Mouse (Mus musculus): ENCODE results near the gene Arsb.

- TF ChIP-seq POLR2A (IDR thresholded peaks at IDR 0.05; ENCODE audit: insufficient read length, low read depth) = no peak
- TF ChIP-seq POLR2AphosphoS2 (IDR thresholded peaks at IDR 0.05; ENCODE audit: insufficient read length, low read depth) = no peak
- TF ChIP-seq MAX (IDR thresholded peaks at IDR 0.05; ENCODE audit: low read depth) = no peak
- TF ChIP-seq USF1 (IDR thresholded peaks at IDR 0.05; ENCODE audit: low read depth) = no peak
- no peak for TF ChIP-seq TCF12 (IDR thresholded peaks at IDR 0.05; ENCODE audit: insufficient read depth, poor library complexity, severe bottlenecking)
- TF ChIP-seq CEBPB (IDR thresholded peaks at IDR 0.05; ENCODE audit: insufficient read depth, poor library complexity, severe bottlenecking) = no peak
- no peak for TF ChIP-seq E2F4 (IDR thresholded peaks at IDR 0.05; ENCODE audit: insufficient read depth)
- no peak for TF ChIP-seq TCF3 (IDR thresholded peaks at IDR 0.05; ENCODE audit: insufficient read length, low read depth)
Observed at GRCm38 (mm10) chr13:93888916-93889315, 117.5 kb downstream of the Arsb start.

Measured in myocyte (in vitro differentiated cells).